Mouse (Mus musculus): ENCODE data around the gene Ribc2. TPM values are rescaled to one million over a fixed set of nuclear protein-coding genes. Genes with fewer than 3 reads are reported as not detected.

Gene Ribc2
- polyA plus RNA-seq, 1 experiment from 2014 or later: 0.96 TPM

DNA sequence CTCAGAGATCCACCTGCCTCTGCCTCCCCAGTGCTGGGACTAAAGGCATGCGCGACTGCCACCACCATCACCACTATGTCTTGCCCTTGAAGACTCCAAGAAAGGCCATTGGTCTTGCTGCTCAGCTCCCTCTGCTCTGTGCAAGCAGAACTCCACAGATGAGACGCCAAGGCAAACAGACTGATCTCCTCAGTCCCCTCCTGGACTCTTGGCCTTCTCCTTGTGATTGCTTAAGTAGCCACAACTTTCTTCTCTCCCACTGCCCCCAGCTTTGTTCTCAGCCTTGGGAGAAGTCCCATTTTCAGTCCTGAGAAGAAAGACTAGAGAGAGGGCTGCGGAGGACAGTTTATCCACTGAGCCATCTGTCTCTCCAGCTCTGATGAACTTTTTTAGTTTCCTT, 50.2 kb downstream of the Ribc2 start:
- H3K9me3 ChIP-seq: no peaks in the 10 kb centered on the region
- H3K4me3 ChIP-seq (replicated peaks): no peak overlapping the region
- no peak for ATAC-seq (ENCODE audit: low FRiP score)
- H3K4me1 ChIP-seq: no peaks in the 10 kb centered on the region
- 92% methylated on average over 4 of the region's 4 CpGs for WGBS
- no peak overlapping the region for H3K4me2 ChIP-seq
- no peak overlapping the region for H3K27ac ChIP-seq
- no peaks in the 10 kb centered on the region for H3K36me3 ChIP-seq (replicated peaks)
- no peak overlapping the region for H3K9ac ChIP-seq
- no peaks in the 10 kb centered on the region for H3K27me3 ChIP-seq

DNA sequence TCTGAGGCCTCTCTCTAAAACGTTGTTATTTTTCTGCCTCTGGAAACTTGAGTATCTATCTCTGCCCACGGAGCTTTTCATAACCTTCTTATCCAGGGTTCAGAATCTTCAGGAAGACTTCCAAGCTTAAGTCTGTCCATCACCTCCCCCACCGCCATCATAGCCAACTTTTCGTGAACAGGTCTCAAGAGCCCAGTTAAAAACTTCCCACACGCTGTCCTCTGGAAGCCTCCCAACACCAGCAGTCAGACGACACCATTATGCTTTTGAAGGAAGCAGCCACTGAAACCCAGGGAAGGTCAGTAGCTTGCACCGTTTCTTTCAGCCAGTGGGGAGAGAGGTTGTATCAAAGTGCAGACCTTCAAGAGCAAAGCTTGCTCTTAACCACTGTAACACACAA, 55.0 kb downstream of the Ribc2 start:
- H3K4me3 ChIP-seq (replicated peaks): no peak overlapping the region
- H3K9ac ChIP-seq: no peak overlapping the region
- H3K4me1 ChIP-seq: no peaks in the 10 kb centered on the region
- no peak overlapping the region for H3K4me2 ChIP-seq
- H3K27ac ChIP-seq: no peak overlapping the region
- no peak for ATAC-seq (ENCODE audit: low FRiP score)
- no peaks in the 10 kb centered on the region for H3K27me3 ChIP-seq
- no peaks in the 10 kb centered on the region for H3K36me3 ChIP-seq (replicated peaks)
- WGBS: 89% methylated on average over 7 of the region's 7 CpGs
- no peaks in the 10 kb centered on the region for H3K9me3 ChIP-seq

DNA sequence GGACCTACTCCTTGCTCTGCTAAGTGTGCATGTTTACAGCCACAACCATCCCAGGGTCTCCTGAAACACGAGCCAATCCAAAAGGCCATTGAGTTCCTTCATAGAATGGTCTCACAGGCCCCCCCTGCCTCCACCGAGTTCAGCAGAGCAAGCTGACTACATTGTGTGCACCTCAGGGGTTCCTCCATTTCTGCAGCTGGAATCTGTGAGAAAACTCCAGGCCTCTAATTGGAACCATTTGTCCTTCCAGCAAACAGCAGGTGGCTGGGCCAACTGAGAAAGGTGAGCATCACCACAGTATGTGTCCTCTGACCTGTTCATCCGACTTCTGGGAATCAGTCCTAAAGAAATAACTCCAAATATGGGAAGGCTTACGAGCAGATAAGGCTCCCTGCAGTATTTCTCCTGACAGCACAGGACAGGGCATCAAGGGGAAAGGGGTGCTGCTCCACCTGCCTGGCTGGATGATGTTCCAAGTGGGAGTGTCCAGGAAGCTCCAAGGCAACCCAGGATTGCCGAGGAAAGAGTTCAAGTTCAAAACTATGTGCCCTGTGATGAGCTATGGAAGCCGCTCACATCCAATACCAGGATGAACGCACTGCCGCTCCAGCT, 56.4 kb downstream of the Ribc2 start:
- 49% methylated on average over 8 of the region's 8 CpGs for WGBS
- Histone ChIP-seq H3K4me2 (no peak overlapping the region), H3K36me3 (replicated peaks) (no peaks in the 10 kb centered on the region), H3K27ac (no peak overlapping the region), H3K4me1 (no peaks in the 10 kb centered on the region), H3K9me3 (no peaks in the 10 kb centered on the region), H3K4me3 (replicated peaks) (no peak overlapping the region), H3K27me3 (no peaks in the 10 kb centered on the region), H3K9ac (no peak overlapping the region)
- no peak for ATAC-seq (ENCODE audit: low FRiP score)

Other genes starting within 250 kb of the Ribc2 start
- 0.85 and 1.2 TPM in 2 replicates for gene Gm29666, start 212.0 kb upstream of the Ribc2 start, polyA plus RNA-seq (2016; fragmentation: Nextera tagmentation; extraction: Ambion mirVana)
- 64.0 and 72.5 TPM in 2 replicates for gene Nup50, start 208.7 kb upstream of the Ribc2 start, polyA plus RNA-seq (2016; fragmentation: Nextera tagmentation; extraction: Ambion mirVana)
- gene 5031439G07Rik, start 143.5 kb upstream of the Ribc2 start, polyA plus RNA-seq (2016; fragmentation: Nextera tagmentation; extraction: Ambion mirVana): 14.2 and 14.5 TPM in 2 replicates
- gene Upk3a, start 114.9 kb upstream of the Ribc2 start, polyA plus RNA-seq (2016; fragmentation: Nextera tagmentation; extraction: Ambion mirVana): 0.24 TPM in 1 of 2 replicates, not detected in the other
- 22.1 and 23.6 TPM in 2 replicates for gene Fam118a, start 103.1 kb upstream of the Ribc2 start, polyA plus RNA-seq (2016; fragmentation: Nextera tagmentation; extraction: Ambion mirVana)
- 0.17 and 0.24 TPM in 2 replicates for gene Smc1b, start 114 bp upstream of the Ribc2 start, polyA plus RNA-seq (2016; fragmentation: Nextera tagmentation; extraction: Ambion mirVana)
- 101 and 112 TPM in 2 replicates for gene Fbln1, start 73.9 kb downstream of the Ribc2 start, polyA plus RNA-seq (2016; fragmentation: Nextera tagmentation; extraction: Ambion mirVana)
- 407 and 408 TPM in 2 replicates for gene Atxn10, start 204.2 kb downstream of the Ribc2 start, polyA plus RNA-seq (2016; fragmentation: Nextera tagmentation; extraction: Ambion mirVana)